Mouse (Mus musculus) MEL-GATA-1-ER (cell line): Measurements from ENCODE around the gene Olfr522.
"Not testable (repeated sequence)": the region's sequence is repeated elsewhere in the genome, so short reads cannot be mapped to it uniquely, and the experiment has no call there.

Experiments
- DNase-seq: peaks from one replicate; pipeline ENCODE4 v3.0.0-alpha.2; 2012; ENCODE audit warnings: low read depth; ENCODE audit errors: extremely low read depth

The Olfr522 gene

DNA sequence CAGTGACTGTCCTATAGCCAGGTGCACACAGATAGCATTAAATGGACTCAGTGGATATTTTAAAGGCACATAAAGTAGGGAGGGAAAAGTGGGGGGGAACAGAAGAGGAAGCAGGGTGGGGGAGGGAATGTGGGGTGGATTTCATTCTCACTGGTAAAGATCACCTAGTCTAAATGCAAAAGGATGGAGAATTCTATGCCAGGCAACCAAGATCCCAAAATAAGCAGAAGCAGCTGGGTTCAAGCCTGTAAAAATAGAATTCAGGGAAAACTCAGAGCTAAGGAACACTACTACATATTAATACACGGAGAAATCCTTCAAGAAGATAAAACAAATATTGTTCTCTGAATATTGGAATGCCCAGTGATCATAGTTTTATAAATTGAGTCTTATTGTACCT is 3.4 kb upstream of the Olfr522 start:
- no peak for DNase-seq

- no peak for DNase-seq
Observed at GRCm38 (mm10) chr7:140160363-140160762, 4.2 kb downstream of the Olfr522 start.

DNA sequence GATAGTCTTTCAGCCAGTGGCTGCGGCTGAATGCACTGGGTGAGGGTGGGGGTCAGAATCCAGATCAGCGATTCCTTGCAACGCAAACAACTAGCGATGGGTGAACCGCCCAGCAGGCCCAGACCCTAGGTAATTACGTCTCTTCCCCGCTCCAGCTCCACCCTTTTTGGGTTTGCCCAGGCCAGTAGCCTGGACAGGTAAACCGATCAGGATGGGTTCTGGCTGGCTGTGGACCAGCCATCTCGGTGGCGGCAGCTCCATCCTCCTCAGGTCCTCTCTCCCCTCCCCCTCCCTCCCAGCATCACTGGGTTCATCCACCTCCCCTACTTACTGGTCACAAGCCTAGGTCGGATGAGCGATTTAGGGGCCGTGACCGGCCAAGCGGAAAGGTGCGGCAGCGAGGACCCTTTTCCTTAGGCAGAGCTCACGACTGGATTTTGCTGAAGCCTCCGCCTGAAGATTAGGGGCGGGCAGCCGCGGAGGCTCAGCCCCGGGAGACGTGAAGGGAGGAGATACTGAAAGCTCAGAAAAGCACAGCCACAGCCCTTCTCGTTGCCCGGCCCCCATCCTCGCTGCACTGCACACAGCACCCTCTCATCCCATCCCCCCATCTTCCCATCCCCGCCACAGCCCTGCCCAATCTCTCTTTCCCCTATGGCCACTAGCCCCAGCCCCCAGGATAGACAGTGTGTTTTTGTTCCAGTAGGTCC is 10.2 kb downstream of the Olfr522 start, which contains the start of gene Sprn:
Sprn (minus strand) TSS at position 660 of the 710 bp plus-strand sequence.
- no peak for DNase-seq

DNA sequence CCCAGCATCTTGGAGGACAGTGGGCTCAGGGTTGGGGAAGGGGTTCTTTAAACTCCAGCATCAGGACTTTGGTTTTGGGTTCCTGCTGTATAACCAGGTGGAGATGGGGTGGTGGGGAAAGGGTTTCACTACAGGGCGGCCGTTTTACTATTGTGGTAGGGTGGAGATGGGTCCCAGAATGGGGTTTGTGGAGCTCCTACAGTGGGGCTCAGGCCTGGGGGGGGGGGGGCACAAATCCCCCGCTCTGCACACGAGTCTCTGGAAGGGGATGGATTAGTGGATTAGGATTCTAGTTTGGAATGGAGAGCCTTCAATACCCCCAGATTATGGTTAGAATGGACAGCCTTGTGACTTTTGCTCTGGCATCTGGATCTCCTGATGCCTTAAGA is 10.7 kb downstream of the Olfr522 start:
- no peak for DNase-seq

GRCm38 (mm10) chr7:140153383-140153782 is 11.2 kb downstream of the Olfr522 start:
- DNase-seq, result no peak

DNA sequence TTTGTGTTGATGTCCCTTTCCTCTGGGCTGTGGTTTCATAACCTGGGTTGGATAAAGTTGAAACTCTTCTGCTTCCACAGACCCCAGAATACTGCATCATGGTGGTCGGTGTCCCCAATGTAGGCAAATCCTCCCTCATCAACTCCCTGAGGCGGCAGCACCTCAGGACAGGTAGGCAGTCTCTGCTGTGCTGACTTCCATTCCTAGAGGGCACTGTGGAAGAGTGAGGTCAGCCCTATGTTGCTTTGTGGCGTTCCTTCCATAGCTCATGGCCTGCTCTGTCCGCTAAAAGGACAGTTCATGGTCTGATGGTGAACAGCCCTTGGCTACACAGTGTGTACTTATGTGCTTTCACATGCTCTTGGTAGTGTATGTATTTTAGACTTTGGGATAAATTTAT is 20.0 kb downstream of the Olfr522 start:
- no peak for DNase-seq

- peak; percentile 53 for DNase-seq
Observed at GRCm38 (mm10) chr7:140141350-140141749, 23.2 kb downstream of the Olfr522 start.

DNA sequence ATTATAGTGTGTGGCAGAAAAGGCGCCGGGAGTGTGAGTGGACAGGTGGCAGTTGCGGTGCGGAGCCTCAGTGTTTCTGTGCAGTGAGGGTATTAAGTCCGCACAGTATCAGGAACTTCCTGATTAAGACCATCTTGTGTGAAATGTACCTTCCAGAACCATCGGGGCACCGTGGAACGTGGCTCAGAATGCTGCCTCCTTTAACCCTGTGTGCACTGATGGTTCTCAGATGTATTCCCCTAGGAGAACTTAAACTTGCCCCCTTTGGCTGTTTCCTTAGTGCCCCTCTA is 26.6 kb downstream of the Olfr522 start:
- no peak for DNase-seq

GRCm38 (mm10) chr7:140137135-140138020 is 27.2 kb downstream of the Olfr522 start, which contains the start of gene Mtg1:
Mtg1 (plus strand) TSS chr7:140137564.
- DNase-seq, result peak; percentile 87

DNA sequence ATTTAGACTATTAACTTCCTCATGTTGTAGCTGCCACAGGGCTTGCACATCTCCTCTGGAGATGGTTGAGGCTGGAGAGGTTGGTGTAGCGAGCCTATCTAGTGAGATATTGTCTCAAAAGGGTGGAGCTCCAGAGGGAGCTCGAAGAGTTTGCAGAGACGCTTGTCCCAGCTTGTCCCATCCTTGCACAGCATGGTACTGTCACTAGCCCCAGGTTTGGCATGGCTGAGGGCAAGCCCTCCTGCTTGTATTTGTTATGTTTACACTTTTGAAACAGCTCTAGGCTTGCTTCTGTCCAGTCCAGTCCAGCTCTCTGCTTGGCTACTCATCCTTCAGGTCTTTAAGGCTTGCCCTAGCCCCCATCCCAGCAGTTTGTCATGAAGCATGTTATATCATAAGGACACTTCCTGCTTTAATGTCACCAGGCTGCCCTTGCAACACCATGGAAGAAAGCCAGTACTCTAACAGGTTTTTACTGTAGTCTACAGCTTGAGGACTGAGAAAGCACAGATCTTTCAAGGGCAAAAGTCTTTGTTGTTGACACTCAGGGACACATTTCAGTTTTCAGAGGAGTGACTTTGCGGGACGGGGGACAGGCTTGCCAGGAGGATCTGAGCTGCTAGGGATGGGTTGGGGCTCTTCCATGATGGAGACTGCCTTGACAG is 29.3 kb downstream of the Olfr522 start:
- no peak for DNase-seq

- peak; percentile 70 for DNase-seq
Observed at GRCm38 (mm10) chr7:140134033-140134432, 30.5 kb downstream of the Olfr522 start.

DNA sequence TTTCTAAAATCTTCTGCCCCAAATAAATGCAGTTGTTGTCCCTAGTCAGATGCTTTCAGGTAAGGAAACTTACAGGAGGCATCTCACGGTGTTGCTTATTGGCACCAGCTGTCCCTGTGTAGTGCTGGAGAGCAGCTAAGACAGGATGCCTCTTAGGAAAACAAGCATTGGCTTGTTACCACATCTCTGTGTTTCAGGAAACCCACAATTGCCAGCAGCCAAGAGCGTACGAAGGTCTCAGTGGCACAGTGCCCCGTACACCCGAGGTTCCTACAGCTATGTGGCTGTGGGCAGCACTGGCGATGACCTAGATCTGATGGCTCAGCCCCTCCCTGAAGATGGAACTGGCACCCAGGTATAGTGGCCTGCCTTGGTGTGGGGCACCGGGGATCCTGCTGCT is 32.4 kb downstream of the Olfr522 start:
- DNase-seq, result not testable (repeated sequence)

- DNase-seq, result no peak
Observed at GRCm38 (mm10) chr7:140127911-140128310, 36.7 kb downstream of the Olfr522 start.

- no peak for DNase-seq
Observed at GRCm38 (mm10) chr7:140126934-140127333, 37.6 kb downstream of the Olfr522 start.

GRCm38 (mm10) chr7:140126022-140126350 is 38.6 kb downstream of the Olfr522 start:
- no peak for DNase-seq

DNA sequence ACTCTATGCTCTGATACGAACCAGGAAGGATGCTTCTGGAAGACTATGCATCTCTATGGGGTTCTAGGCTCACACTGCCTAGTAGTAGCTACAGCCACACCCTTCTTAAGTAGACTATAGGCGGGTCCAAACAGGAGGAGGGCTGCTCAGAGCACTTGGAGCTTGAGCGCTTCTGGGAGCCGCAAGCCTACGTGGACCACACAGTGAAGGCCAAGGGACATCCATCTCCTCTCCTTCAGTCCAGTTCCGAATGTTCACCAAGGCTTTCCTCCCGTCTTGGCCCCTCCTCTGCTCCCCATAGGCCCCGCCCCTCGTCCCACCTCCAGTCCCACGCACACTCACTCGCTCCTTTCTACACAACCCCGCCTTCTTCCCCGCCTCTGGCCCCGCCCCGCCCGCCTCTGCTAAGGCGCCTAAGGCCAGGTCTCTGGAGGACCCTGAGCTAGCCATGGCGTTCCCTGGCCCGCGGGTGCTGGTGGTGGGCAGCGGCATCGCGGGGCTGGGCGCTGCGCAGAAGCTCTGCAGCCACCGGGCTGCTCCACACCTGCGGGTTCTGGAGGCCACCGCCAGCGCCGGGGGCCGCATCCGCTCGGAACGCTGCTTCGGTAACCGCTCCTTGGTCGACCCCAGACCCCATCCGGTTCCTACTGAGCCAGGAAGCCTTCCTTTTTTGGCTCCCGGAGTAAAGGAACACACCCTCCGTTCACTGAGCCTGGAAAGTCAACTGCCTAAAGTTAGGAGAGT is 39.1 kb downstream of the Olfr522 start:
- DNase-seq, result no peak

DNA sequence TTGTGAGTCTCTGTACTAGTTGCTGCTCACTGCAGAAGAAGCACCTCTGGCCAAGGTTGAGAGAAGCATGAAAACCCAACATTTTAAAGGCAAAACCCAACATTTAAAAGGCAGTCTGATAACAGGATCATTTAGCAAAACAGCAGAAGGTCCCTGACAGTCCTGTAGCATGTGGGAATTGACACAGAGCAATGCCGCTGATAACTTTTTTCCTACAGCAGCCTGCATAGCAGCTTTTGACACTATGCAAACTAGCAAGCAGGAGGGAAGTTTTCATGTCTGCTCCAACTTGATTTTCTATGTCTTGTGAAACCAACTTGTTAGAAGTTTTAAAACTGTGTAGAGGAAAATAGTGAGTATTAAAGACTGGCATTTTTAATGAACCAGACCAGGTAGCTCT is 40.2 kb downstream of the Olfr522 start:
- no peak for DNase-seq

- DNase-seq, result no peak
Observed at GRCm38 (mm10) chr7:140122765-140123164, 41.8 kb downstream of the Olfr522 start.

GRCm38 (mm10) chr7:140121338-140121910 is 43.1 kb downstream of the Olfr522 start:
- no peak for DNase-seq

GRCm38 (mm10) chr7:140120484-140120883 is 44.1 kb downstream of the Olfr522 start:
- no peak for DNase-seq
